Mouse (Mus musculus) kidney, adult 11 months (tissue): Measurements from ENCODE around the gene Gtpbp3.
A peak's percentile ranks its signal among the peaks of the same experiment; 100 is the strongest.

Experiments used
- DNase-seq: peaks from one replicate; pipeline ENCODE4 v3.0.0; 2022

The Gtpbp3 gene

DNA sequence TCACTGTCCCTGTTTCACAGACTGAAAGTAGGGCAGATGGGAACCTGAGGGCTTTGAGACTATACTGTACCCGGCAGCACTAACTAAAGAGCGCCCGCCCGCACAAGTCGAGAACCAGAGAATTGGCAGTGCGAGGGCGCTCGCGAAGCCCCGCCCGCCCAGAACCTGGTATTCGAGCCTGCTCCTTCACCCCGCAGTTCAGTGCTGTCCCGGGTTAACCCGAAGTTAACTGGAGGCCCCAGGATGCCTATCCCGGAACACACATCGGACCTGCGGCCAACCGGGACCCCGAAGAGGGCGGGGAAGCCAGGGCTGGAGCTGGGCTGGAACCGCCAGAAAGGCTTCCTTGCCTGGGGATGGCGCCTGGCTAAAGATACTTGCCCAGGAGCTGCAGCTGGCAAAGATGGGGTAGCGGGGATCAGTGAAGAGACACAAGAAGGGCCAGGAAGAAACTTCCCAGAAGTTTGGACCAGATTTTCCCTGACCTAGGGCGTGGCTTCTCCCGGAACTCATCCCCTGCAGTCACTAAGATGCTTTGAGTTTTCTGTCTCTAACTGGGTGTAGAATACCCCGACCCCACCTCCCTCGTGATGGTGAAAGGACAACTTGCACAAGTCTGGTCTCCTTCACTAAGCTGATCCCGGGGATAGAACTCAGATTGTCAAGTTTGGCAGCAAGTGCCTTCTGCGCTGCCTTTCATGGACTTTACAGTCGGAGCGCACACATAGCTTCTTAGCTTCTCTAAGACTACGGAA, at the start of gene Gtpbp3:
TSS of gene Gtpbp3 (plus strand) at position 413 of the 755 bp plus-strand sequence.
- peak; percentile 87 for DNase-seq

GRCm38 (mm10) chr8:71441404-71441803, 46.5 kb upstream of the Gtpbp3 start:
- no peak for DNase-seq

- no peak for DNase-seq
Observed at GRCm38 (mm10) chr8:71445096-71445495, 42.8 kb upstream of the Gtpbp3 start.

- DNase-seq = no peak
Observed at GRCm38 (mm10) chr8:71451337-71451736, 36.6 kb upstream of the Gtpbp3 start.

DNA sequence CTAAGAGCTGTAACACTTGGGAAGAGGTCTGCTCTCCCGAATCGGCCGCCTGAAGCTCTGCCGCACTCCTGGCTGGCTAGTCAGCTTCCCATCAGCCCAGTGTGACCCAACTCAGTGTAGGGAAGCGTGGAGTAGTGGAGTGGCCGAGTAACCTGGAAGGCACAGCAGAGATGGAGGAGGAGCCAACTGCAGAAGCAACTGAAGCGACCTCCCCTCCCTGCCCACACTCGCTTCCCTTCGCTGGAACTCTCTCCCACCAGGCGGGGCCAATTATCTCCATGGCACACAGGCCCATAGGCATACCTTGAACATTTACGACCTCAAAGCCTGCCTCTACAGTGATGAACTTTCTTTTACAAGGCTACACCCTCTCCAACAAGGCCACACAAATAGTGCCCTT, 36.1 kb upstream of the Gtpbp3 start:
- no peak for DNase-seq

- no peak for DNase-seq
Observed at GRCm38 (mm10) chr8:71452669-71453068, 35.2 kb upstream of the Gtpbp3 start.

- DNase-seq = no peak
Observed at GRCm38 (mm10) chr8:71454668-71455067, 33.2 kb upstream of the Gtpbp3 start.

GRCm38 (mm10) chr8:71456906-71457305, 31.0 kb upstream of the Gtpbp3 start:
- DNase-seq = no peak

GRCm38 (mm10) chr8:71457659-71458270, 30.1 kb upstream of the Gtpbp3 start:
- no peak for DNase-seq

- DNase-seq = no peak
Observed at GRCm38 (mm10) chr8:71460716-71461115, 27.2 kb upstream of the Gtpbp3 start.

DNA sequence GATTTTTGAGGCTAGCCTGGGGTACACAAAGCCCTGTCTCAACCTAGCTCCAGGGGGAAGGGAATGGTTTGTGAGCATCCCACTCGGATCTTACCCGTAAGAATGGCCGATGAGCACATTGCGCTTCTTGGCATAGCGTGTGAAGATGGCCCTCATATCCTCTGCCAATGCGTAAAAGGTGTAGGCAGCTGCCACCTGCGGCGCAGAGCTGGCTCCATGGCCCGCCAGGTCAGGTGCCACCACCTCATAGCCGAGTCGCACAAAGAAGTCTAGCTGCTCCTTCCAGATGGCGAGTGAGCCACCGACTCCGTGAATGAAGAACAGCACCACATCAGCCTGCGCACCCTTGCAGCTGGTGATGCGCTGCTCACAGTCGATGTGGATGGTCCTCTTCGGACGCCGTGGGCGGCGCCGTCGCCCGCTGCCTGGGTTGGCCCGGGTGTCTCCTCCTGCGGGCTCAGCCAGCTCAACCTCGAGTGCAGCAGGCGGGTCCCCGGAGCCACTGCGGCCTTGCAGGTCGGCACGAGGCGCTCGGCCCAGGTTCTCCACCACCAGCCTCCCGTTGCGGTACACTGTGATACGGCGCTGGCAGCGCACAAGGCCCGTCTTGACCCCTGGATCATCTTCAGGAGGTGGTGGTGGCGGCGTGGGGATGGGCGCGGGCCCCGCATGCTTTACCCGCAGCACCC, 26.6 kb upstream of the Gtpbp3 start:
- DNase-seq = peak; percentile 16

DNA sequence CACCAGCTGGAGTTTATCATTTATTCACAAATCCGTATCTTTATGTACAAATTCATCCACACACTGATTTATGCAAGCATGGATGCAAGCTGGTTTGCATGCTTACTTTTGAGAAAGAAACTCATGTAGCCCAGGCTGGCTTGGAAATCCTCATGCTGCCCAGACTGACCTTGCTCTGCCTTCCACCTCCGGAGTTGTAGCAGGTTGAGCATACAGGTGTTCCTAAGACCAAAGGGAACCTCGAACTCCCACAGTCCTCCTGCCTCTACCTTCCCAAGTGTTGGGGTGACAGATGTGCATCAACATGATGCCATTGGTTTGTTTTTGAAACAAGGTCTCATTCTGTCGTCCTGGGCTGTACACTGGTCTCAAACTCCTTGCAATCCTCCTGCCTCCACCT, 25.7 kb upstream of the Gtpbp3 start:
- peak; percentile 5 for DNase-seq

- DNase-seq = peak; percentile 45
Observed at GRCm38 (mm10) chr8:71462786-71463185, 25.1 kb upstream of the Gtpbp3 start.

DNA sequence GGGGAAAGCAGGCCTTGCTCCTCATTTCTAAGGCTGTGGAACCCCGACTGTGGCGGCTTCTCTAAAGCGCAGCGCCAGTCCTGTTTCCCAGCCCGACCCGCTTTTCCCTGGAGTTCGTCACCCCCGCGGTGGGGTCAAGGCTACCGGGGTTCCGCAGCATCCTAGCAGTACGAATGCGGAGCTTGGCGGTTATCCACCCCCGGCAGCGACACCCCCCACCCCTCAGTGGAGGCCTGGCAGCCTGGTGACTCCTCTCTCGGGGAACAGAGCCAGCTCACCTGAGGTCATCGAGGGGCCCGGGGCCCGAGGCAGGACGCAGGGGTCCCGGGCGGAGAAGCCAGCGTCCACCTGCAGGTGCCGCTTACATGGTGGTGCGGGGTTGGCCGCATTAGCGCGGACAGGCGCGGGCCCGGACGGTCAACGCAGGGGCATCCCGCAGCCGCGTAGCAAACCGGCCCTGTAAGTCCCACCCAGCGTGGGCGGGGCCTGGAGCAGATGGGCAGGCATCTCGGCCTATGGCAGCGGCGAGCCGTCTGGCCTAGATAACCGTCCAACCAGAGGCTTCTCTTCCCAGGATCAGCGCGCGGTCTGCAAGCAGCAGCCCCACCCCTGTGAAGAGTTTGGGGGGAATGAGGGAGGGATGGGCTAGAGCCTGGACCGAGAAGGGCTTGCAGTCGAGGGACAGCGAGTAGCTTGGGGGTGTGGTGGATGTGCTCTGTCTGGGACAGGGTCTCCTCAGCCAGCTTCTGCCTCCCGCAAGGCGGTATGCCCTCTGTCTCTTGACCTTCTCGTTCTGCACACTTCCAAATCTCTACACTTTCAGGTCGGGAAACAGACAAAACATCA, 24.5 kb upstream of the Gtpbp3 start, which contains the start of gene Abhd8:
TSS of gene Abhd8 (minus strand) at position 468 of the 846 bp plus-strand sequence.
- peak; percentile 97 for DNase-seq

DNA sequence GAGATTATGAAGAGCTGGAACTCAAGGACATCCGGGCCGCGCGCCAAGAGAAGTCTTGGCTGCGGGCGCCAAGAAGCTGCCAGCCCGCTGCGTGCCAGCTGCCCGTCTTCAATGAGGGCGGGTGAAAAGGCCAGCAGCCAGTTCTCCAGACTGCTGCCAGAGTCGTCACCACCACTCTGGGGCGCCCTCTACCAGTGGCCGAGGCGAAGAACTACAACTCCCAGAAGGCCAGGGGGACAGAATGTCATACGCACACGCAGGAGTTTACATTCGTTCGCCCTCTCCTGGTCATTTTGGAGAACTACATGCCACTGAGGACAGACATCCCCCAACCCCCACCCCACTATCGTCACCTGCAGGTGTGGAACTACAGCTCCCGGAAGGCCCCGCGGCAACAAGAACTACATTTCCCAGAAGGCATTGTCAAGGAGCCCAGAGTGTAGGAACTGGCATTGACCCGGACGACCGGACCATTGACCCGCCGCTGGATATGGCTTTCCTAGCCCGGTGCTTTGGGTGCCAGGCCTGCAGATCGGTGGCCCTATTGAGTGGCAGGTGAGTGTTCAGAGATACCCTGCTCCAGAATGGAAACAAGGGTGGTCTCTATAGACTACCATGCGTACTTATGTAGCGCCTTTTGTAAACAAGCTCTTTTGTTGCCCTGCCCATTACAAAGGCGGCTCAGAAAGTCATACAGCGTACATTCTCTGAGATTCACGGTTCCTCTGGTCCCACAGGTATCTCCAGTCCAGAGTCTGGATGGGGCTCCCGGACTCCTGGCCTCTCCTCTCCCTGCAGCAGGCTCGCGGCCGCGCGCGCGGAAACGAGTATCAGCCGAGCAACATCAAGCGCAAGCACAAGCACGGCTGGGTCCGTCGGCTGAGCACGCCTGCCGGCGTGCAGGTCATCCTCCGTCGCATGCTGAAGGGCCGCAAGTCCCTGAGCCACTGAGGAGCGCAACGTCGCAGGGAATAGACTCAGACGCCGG, 23.1 kb upstream of the Gtpbp3 start, which contains the start of gene Mrpl34:
TSS of gene Mrpl34 (plus strand) at position 447 of the 988 bp plus-strand sequence.
- DNase-seq = peak; percentile 100

GRCm38 (mm10) chr8:71465733-71466132, 22.2 kb upstream of the Gtpbp3 start:
- DNase-seq = peak; percentile 11

GRCm38 (mm10) chr8:71466198-71466597, 21.7 kb upstream of the Gtpbp3 start:
- DNase-seq = peak; percentile 23

DNA sequence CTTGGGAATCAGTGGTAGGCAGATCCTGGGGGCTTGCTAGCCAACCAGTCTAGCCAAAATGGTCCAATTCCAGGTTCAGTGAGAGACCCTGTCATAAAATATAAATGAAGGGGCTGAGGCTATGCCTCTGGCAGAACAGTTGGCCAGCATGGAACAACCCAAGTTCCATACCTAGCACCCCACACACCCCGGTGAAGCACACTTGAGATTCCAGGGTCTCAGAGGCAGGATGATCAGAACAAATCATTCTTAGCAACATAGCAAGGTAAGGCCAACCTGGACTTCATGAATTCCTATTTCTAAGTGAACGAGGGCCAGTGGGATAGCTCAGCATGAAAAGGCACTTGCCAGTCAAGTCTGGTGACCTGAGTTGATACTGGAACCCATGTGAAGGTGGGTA, 20.7 kb upstream of the Gtpbp3 start:
- DNase-seq = no peak

DNA sequence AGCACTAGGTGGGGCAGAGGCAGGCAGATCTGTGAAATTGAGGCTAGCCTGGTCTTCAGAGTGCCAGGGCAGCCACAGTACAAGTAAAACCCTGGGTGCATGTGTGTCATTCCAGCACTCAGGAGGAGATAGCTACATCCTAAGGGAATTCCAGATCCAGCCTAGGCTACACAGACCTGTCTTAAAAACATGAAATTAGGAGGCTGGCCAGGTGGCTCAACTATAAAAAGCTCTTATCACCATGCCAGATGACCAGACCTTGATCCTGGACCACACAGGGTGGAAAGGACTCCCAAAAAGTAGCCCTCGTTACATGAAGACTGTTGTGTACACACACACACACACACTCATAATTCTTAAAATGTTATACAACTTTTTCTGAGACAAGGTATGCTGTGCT, 19.9 kb upstream of the Gtpbp3 start:
- no peak for DNase-seq

DNA sequence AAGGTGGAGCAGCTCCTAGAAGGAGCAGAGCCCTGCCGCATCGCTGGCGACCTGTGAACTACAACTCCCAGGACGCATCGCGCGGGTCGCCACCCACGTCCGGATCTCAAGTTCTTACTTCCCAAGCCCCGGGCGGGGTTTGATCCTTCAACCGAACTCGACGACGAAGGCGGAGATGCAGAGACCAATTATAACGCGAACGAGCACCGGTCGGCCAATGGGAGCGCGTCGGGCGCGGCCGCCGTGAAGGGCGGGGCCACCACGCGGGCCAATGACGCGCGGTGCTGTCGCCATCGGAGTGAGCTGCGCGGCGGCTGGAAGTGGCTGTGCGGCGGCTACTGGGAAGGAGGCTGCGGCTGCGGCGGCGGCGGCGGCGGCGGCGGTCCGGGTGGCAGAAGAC, 19.0 kb upstream of the Gtpbp3 start, which contains the start of gene Dda1:
TSS of gene Dda1 (plus strand) at position 284 of the 400 bp plus-strand sequence.
- DNase-seq = peak; percentile 99

DNA sequence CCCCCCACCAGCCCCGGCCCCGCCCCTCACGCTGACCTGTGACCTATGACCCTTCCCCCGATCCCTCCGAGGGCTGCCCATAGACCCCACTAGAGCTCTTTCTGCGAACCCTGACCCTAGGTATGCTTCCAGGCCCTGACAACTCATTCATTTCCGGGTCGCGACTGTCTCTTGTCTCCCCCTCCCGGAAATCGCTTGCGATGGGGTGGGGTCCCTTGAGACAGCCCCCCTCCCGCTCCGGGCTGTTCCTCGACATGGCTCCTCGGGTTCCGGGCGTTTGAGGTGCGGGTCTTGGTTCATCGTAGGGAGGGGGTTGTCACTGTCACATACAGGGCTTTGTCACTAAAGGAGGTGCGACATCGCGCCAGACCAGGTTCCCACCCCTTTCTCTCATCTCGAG, 18.5 kb upstream of the Gtpbp3 start:
- DNase-seq = peak; percentile 54
